Mouse (Mus musculus) E14TG2a.4 (cell line): ENCODE results near the gene Olfr1459.

Source experiments
- H3K27me3 ChIP-seq: 2 replicates; pipeline ENCODE4 v1.6.1; 2014; ENCODE audit warnings: low read length, control low read depth; ENCODE audit not compliant: insufficient read depth
- H3K36me3 ChIP-seq: 2 replicates; pipeline ENCODE4 v1.6.1; 2014; ENCODE audit warnings: low read length, control low read depth; ENCODE audit not compliant: insufficient read depth
- H3K4me1 ChIP-seq: replicated peaks from 2 replicates; pipeline ENCODE4 v1.6.1; 2014; ENCODE audit warnings: low read depth, low read length, control low read depth
- H3K4me3 ChIP-seq: replicated peaks from 2 replicates; pipeline ENCODE4 v1.5.1; 2014; ENCODE audit warnings: mild to moderate bottlenecking, low read length
- H3K9me3 ChIP-seq: 2 replicates; pipeline ENCODE4 v1.6.1; 2014; ENCODE audit warnings: low read length, control low read depth
- CTCF ChIP-seq: conservative IDR thresholded peaks from 2 replicates; pipeline ENCODE4 v1.5.1; 2014; ENCODE audit warnings: low read length
- NANOG ChIP-seq: IDR thresholded peaks from 2 replicates; pipeline ENCODE4 v1.6.1; 2014; ENCODE audit warnings: borderline replicate concordance, low read length, mixed read lengths
- POU5F1 ChIP-seq: IDR thresholded peaks from 2 replicates; pipeline ENCODE4 v1.6.1; 2014; ENCODE audit warnings: low read length, borderline replicate concordance

The Olfr1459 gene

DNA sequence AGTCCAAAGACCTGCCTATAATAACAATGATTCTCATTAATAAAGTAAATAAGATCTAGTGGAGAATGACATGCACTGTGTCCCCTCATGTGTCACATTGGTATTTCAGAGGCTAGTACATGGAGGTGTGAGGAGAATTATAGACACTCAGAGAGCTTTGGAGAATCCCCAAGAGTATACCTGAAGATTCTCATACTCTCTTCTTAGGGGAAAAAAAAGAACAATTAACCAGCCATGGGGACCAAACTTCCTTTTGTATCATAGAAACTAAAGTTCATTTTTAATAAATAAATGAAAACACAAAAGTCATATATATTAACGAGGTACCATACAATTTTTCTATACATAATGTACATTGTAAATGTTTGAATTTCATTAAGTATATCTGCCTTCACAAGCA lies at the start of gene Olfr1459:
Gene Olfr1459 (minus strand): TSS at position 101 of the 400 bp plus-strand sequence.
- no peak within 1 kb of the TSS for H3K4me3 ChIP-seq
- no peaks in the 10 kb centered on the region for H3K4me1 ChIP-seq
- TF ChIP-seq POU5F1, result no peak
- no peak for TF ChIP-seq NANOG
- no peak for TF ChIP-seq CTCF
- no peaks in the 10 kb centered on the region for H3K27me3 ChIP-seq
- H3K9me3 ChIP-seq, result peaks cover 12% of the 10 kb centered on the region; the same call in 1 of the 2 replicates
- H3K36me3 ChIP-seq, result no peaks in the 10 kb centered on the region

DNA sequence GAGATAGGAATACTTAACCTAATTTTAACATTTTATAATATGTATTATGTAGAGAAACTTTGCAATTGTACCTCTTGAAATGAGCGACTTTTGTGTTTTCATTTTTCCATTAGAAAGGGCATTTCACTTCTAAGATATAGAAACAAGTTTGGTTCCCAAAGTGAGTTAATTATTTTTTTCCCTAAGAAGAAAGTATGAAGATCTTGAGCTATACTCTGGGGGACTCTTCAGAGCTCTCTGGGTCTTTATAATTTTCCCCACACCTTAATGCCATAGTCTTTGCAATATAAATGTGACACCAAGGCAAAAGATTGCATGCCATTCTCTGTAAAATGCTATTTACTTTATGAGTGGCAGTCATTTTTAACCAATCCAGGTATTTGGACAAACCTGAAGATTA lies 36.1 kb upstream of the Olfr1459 start, which contains the start of gene Olfr1462:
Gene Olfr1462 (plus strand): TSS at position 301 of the 400 bp plus-strand sequence.
- TF ChIP-seq NANOG (no peak), POU5F1 (no peak), CTCF (no peak)
- no peaks in the 10 kb centered on the region for H3K9me3 ChIP-seq

DNA sequence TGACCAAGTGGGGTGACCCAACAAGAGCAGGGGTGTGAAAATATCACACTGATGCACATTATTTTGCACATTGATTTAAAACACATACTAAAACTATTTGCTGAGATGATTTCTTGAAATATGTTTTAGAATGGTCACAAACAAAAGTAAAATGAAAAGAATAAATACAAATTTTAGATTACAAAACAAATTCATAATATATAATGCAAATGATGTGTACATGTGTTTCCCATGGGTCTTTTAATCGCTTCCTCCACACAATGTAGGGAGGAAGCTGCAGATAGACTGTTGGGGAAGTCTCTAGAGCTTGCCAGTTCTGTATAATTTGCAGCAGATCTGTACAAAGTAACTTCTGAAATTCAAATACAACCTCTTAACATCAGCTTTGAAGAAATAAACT lies 13.4 kb upstream of the Olfr1459 start, which contains the start of gene Olfr1461:
Gene Olfr1461 (plus strand): TSS at position 301 of the 400 bp plus-strand sequence.
- TF ChIP-seq POU5F1, result no peak
- no peak for TF ChIP-seq NANOG
- TF ChIP-seq CTCF, result no peak
- Histone ChIP-seq H3K4me1 (no peaks in the 10 kb centered on the region), H3K9me3 (no peaks in the 10 kb centered on the region)

More for the DNA sequence above, 36.1 kb upstream of the Olfr1459 start, which contains the start of gene Olfr1462:
- Histone ChIP-seq H3K27me3 (no peaks in the 10 kb centered on the region), H3K36me3 (no peaks in the 10 kb centered on the region), H3K4me1 (no peaks in the 10 kb centered on the region), H3K4me3 (no peak within 1 kb of the TSS)

DNA sequence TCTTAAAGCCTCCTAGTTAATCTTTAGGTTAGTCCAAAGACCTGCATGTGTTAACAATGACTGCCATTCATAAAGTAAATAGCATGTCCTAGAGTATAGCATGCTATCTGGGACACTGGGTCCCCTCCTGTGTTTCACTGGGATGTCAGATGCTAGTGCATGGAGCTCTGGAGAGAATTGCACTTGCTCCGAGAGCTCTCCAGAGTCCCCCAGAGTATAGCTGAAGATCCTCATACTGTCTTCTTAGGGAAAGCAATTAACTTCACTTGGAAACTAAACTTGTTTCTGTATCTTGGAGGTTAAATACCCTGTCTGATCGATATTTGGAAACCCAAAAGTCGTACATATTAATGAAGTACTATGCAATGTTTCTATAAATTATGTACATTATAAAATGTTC lies 42.7 kb downstream of the Olfr1459 start, which contains the start of gene Olfr1458:
Gene Olfr1458 (minus strand): TSS at position 101 of the 400 bp plus-strand sequence.
- no peaks in the 10 kb centered on the region for H3K36me3 ChIP-seq
- no peaks in the 10 kb centered on the region for H3K9me3 ChIP-seq
- H3K27me3 ChIP-seq, result no peaks in the 10 kb centered on the region
- no peaks in the 10 kb centered on the region for H3K4me1 ChIP-seq
- no peak within 1 kb of the TSS for H3K4me3 ChIP-seq
- TF ChIP-seq POU5F1, result no peak
- TF ChIP-seq NANOG, result no peak
- TF ChIP-seq CTCF, result no peak

More for the DNA sequence above, 13.4 kb upstream of the Olfr1459 start, which contains the start of gene Olfr1461:
- Histone ChIP-seq H3K36me3 (no peaks in the 10 kb centered on the region), H3K27me3 (no peaks in the 10 kb centered on the region), H3K4me3 (no peak within 1 kb of the TSS)

DNA sequence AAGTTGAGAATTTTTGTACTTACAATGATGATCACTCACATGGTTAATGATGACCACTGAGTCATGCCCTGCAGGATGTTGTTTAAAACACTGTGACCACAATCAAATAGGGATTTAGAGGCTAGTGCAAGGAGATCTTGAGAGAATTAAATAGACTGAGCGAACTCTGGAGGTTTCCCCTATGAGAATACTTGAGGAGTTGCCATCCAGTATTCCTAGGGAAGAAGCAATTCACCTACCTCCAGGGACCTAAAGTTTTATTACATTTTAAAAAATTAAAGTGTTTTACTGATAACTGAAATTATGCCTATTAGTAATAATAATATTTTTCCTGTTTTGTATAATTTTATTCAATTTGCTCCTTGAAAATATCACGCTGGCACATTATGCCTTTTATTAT lies 51.6 kb downstream of the Olfr1459 start, which contains the start of gene Olfr1457:
Gene Olfr1457 (minus strand): TSS at position 101 of the 400 bp plus-strand sequence.
- TF ChIP-seq CTCF (no peak), NANOG (no peak), POU5F1 (no peak)
- no peak within 1 kb of the TSS for H3K4me3 ChIP-seq
- H3K9me3 ChIP-seq, result no peaks in the 10 kb centered on the region
- no peaks in the 10 kb centered on the region for H3K27me3 ChIP-seq
- no peaks in the 10 kb centered on the region for H3K4me1 ChIP-seq
- H3K36me3 ChIP-seq, result no peaks in the 10 kb centered on the region

DNA sequence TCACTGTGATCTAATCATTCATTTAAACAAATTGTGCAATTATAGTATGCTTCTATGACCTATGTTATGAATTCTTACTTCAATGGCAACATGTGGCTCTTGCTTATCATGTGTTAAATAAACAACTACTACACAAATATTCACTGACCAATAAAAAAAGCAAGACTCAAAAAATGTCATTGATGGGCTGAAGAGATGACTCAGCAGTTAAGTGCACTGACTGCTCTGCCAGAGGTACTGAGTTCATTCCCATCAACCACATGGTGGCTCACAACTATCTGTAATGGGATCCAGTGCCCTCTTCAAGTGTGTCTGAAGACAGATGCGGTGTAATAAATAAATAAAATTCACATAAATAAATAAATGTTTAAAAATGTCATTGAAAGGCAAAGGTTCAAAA lies 55.4 kb downstream of the Olfr1459 start:
- no peak for TF ChIP-seq POU5F1
- H3K4me3 ChIP-seq, result no peak overlapping the region

More for the DNA sequence above, 55.4 kb downstream of the Olfr1459 start:
- Histone ChIP-seq H3K9me3 (no peaks in the 10 kb centered on the region), H3K4me1 (no peaks in the 10 kb centered on the region), H3K36me3 (no peaks in the 10 kb centered on the region), H3K27me3 (no peaks in the 10 kb centered on the region)
